Mouse (Mus musculus) heart, postnatal 0 days (tissue): Measurements from ENCODE around the gene Mal. TPM values are rescaled to one million over a fixed set of nuclear protein-coding genes. Genes with fewer than 3 reads are reported as not detected.

Experiments used
- ATAC-seq: fragments of 200-750 bp; cut with Nextera tagmentation; 2 replicates; pipeline ENCODE4 v1.8.0; 2017; ENCODE audit warnings: low read depth, moderate number of reproducible peaks, moderate library complexity; ENCODE audit not compliant: insufficient read depth
- DNase-seq: peaks from one replicate; pipeline ENCODE4 v3.0.0-alpha.2; 2016; ENCODE audit warnings: low spot score
- H3K27ac ChIP-seq: fragments of 300-500 bp; sonication (generic); 2 replicates; pipeline ENCODE4 v1.5.1; 2014; ENCODE audit warnings: low read depth, mild to moderate bottlenecking
- H3K27me3 ChIP-seq: fragments of 300-500 bp; sonication (generic); 2 replicates; pipeline ENCODE4 v1.6.1; 2014; ENCODE audit warnings: low read length, mixed read lengths; ENCODE audit not compliant: control insufficient read depth, insufficient read depth
- H3K36me3 ChIP-seq: fragments of 300-500 bp; sonication (generic); replicated peaks from 2 replicates; pipeline ENCODE4 v1.6.1; 2014; ENCODE audit warnings: low read length, mixed read lengths; ENCODE audit not compliant: control insufficient read depth, insufficient read depth
- H3K4me1 ChIP-seq: fragments of 300-500 bp; sonication (generic); 2 replicates; pipeline ENCODE4 v1.6.1; 2014; ENCODE audit warnings: antibody characterized with exemption; ENCODE audit not compliant: control insufficient read depth, insufficient read depth
- H3K4me2 ChIP-seq: fragments of 300-500 bp; sonication (generic); 2 replicates; pipeline ENCODE4 v1.6.1; 2014; ENCODE audit warnings: low read depth, mild to moderate bottlenecking, low read length, moderate library complexity
- H3K4me3 ChIP-seq: fragments of 300-500 bp; sonication (generic); 2 replicates; pipeline ENCODE4 v1.5.1; 2014; ENCODE audit warnings: low read depth, low read length
- H3K9ac ChIP-seq: fragments of 300-500 bp; sonication (generic); replicated peaks from 2 replicates; pipeline ENCODE4 v1.6.1; 2014; ENCODE audit warnings: low read depth, low read length, mixed read lengths
- H3K9me3 ChIP-seq: fragments of 300-500 bp; sonication (generic); replicated peaks from 2 replicates; pipeline ENCODE4 v1.6.1; 2016; ENCODE audit warnings: low read length; ENCODE audit not compliant: control insufficient read depth
- CTCF ChIP-seq: IDR thresholded peaks from 2 replicates; pipeline ENCODE4 v1.5.1; 2016; ENCODE audit warnings: antibody characterized with exemption, control low read depth, low read depth
- EP300 ChIP-seq: IDR thresholded peaks from 2 replicates; pipeline ENCODE4 v1.6.1; 2016; ENCODE audit warnings: antibody characterized with exemption, low read depth
- WGBS: fragments of 180-500 bp; shearing (Covaris S2); extraction: QIAGEN DNeasy Blood & Tissue Kit; methylation state at CpG from one replicate; pipeline ENCODE4 v1.1.7; 2014; 5-methylcytosine and 5-hydroxymethylcytosine counted together
- polyA plus RNA-seq: library from polyadenylated mRNA; unstranded; fragments of >200 nt; fragmentation: Nextera tagmentation; extraction: Ambion mirVana; gene quantifications from 2 replicates; pipeline ENCODE4 v1.2.1, GENCODE M21; 2015
- total RNA-seq: library from RNA; depleted of rRNA; stranded (reverse); fragments of >200 nt; gene quantifications from 2 replicates; pipeline ENCODE4 v1.2.3, GENCODE M21; 2014; ENCODE audit warnings: low replicate concordance

Mal gene
- total and polyA plus RNA-seq, 2 experiments from 2014 or later, result 1.7 to 11.3 TPM

DNA sequence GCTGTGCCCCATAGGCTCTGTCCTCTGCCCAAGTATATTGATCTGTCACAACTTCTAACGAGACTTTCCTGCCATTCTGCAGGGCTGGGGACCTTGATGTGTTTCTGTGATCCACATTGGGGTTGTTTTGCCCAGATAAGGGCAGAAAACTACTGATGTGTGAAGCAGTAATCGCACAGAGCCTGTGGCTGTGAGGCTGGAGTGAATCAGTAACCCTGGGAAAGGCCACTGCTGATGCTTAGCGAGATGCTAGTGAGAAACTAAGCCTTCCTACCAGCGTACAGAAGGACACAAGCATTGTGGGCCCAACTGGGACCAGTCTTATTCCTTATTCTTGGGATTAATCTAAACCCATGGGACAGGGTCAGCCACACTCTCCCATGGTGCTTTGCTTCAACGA lies 4.9 kb downstream of the Mal start:
- peaks cover 11% of the 10 kb centered on the region; the same call in 1 of the 2 replicates for H3K4me1 ChIP-seq
- no peak for ATAC-seq
- no peak overlapping the region for H3K4me3 ChIP-seq
- TF ChIP-seq EP300 (no peak), CTCF (no peak)
- H3K27ac ChIP-seq, result no peak overlapping the region
- no peak overlapping the region for H3K4me2 ChIP-seq
- no peak for DNase-seq
- no peaks in the 10 kb centered on the region for H3K9me3 ChIP-seq
- 61% methylated on average over 5 of the region's 5 CpGs for WGBS
- H3K27me3 ChIP-seq, result peaks cover 36% of the 10 kb centered on the region
- H3K36me3 ChIP-seq, result no peaks in the 10 kb centered on the region
- H3K9ac ChIP-seq, result no peak overlapping the region

DNA sequence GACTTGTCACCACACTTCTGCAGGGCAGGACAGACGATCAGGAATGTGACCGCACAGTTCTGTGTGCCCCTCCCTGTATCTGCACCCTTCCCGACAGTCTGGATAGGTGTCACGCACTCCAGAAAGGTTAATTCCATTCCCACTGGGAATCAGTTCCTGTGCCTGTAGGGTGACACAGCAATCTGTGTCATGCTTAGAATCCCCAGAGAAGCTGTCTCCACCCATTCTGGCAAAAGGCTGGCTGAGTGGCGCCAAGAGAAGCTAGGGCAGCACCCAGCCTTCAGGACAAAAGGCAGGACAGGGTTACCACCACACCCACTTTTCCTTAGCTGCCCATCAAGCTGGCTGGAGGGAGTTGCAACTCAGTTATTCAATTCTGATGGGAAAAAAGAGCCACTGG lies 6.6 kb downstream of the Mal start:
- no peaks in the 10 kb centered on the region for H3K36me3 ChIP-seq
- H3K27me3 ChIP-seq, result peaks cover 20% of the 10 kb centered on the region
- no peaks in the 10 kb centered on the region for H3K9me3 ChIP-seq
- ATAC-seq (no peak), DNase-seq (no peak)
- H3K4me2 ChIP-seq, result no peak overlapping the region
- TF ChIP-seq EP300, result no peak
- TF ChIP-seq CTCF, result no peak
- 42% methylated on average over 5 of the region's 5 CpGs for WGBS
- H3K4me1 ChIP-seq, result peaks cover 8% of the 10 kb centered on the region
- H3K27ac ChIP-seq, result no peak overlapping the region
- H3K4me3 ChIP-seq, result no peak overlapping the region
- no peak overlapping the region for H3K9ac ChIP-seq

DNA sequence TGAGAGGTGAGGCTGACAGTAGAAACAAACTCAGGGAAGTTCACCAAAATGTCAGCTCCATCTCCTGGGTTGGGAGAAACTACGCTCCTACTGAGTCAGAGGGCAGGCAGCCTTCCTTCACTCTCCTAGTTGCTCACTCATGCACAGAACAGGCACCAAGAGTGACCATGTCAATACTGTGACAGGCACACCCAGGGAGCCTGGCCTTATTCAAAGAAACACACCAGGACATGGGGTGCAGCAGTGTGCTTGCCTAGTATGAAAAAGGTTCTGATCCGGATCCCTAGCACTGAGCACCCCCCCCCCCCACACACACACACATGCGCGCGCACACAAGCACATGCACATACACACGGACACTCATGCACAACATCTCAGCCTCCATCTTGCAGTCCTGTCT lies 8.3 kb downstream of the Mal start:
- H3K9ac ChIP-seq, result no peak overlapping the region
- H3K27me3 ChIP-seq, result peaks cover 11% of the 10 kb centered on the region
- ATAC-seq (no peak), DNase-seq (no peak)
- no peak for TF ChIP-seq CTCF
- no peak for TF ChIP-seq EP300
- peaks cover 8% of the 10 kb centered on the region for H3K4me1 ChIP-seq
- H3K27ac ChIP-seq, result no peak overlapping the region
- no peak overlapping the region for H3K4me3 ChIP-seq
- no peaks in the 10 kb centered on the region for H3K9me3 ChIP-seq
- no peaks in the 10 kb centered on the region for H3K36me3 ChIP-seq
- H3K4me2 ChIP-seq, result no peak overlapping the region
- 86% methylated on average over 6 of the region's 6 CpGs for WGBS

DNA sequence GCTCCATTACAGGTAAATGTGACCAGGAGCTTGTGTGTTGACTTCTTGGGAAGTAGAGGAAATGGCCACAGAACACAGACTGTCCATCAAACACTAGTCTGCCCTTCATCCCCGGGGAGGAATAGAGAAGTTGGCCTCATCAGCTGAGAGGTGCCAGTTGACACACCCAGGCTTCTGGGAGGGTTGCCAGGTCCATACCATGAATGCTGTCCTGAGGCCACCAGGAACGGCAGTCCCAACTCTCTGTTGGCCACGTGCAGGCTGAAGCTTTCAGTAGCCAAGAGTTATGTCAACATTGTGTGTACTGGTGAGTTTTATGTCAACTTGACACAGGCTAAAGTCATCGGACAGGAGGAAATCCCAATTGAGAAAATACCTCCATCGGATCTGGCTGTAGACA lies 9.6 kb downstream of the Mal start:
- no peak overlapping the region for H3K27ac ChIP-seq
- H3K4me1 ChIP-seq, result peaks cover 8% of the 10 kb centered on the region
- H3K4me3 ChIP-seq, result no peak overlapping the region
- no peaks in the 10 kb centered on the region for H3K36me3 ChIP-seq
- no peak for TF ChIP-seq CTCF
- no peak overlapping the region for H3K4me2 ChIP-seq
- DNase-seq (peak; percentile 24), ATAC-seq (no peak)
- peaks cover 7% of the 10 kb centered on the region; the same call in 1 of the 2 replicates for H3K27me3 ChIP-seq
- WGBS, result 23% methylated on average over 5 of the region's 5 CpGs
- no peaks in the 10 kb centered on the region for H3K9me3 ChIP-seq
- H3K9ac ChIP-seq, result no peak overlapping the region

DNA sequence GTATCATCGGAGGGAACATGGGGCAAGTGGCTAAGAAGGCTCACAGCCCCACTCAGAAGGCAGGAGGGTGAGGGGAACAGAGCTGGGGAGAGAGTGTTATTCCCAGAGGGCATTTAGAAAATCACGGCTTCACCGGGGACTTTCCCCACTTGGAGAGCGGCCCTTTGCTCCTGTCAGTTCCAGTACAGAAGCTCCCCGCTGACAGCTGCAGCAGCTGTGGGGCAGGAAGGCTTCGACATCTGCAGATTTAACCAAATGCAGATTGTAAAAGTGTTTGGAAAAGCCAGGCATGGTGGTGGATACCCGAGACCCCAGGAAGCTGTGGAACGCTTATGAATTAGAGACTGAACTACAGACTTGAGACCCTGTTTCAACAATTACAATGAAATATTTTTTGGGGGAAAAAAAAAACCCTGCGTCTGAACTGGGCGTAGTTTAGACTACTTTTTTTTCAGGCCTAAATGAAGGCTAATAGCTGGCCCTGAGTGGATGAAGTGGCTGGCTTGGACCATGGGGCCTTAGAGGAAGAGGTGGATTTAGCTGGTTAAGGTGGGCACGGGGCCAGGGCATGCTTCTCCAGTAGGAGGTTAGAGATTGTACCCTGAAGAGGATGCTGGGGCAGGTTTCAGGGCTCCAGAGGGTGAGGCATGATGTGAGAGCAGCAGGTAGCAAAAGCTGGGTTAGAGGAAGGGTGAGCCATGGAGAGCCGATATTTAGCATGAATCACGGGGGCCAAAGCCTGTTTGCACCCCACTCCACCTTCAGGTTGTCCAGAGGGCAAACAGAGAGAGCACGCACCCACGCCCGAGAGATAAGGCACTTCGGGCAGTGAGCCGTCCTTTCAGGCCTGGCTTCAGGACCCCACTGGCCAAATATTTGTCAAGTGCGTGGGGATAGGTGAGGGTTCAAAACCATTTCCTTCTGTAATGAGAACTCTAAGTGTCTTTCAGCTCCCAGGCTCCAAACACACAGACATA lies 12.5 kb downstream of the Mal start:
- WGBS, result 53% methylated on average over 19 of the region's 19 CpGs
- Histone ChIP-seq H3K4me1 (peaks cover 8% of the 10 kb centered on the region), H3K4me3 (no peak overlapping the region), H3K36me3 (no peaks in the 10 kb centered on the region), H3K27ac (no peak overlapping the region), H3K9me3 (no peaks in the 10 kb centered on the region), H3K4me2 (no peak overlapping the region), H3K27me3 (peaks cover 7% of the 10 kb centered on the region; the same call in 1 of the 2 replicates), H3K9ac (no peak overlapping the region)
- DNase-seq (no peak), ATAC-seq (no peak)
- TF ChIP-seq CTCF (no peak), EP300 (no peak)

DNA sequence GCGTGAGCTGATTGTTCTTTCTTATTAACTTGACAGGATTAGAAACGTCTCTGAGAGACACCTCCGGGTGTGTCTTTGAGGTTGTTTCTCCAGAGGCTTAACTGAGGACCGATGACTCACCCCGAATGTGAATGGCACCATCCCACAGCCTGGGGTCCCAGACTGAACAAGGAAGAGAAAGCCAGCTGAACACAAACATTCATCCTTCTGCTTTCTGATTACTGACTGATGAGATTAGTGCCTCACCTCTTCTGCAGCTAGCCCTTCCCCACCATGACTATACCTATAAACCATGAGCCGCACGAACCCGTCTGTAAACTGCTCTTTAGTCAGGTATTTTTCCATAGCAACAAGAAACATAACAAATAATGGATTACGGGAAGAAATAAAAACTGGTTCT lies 17.5 kb downstream of the Mal start:
- WGBS, result 67% methylated on average over 9 of the region's 9 CpGs
- Histone ChIP-seq H3K9ac (no peak overlapping the region), H3K27me3 (no peaks in the 10 kb centered on the region), H3K4me2 (no peak overlapping the region), H3K36me3 (no peaks in the 10 kb centered on the region), H3K4me3 (no peak overlapping the region), H3K4me1 (no peaks in the 10 kb centered on the region), H3K27ac (no peak overlapping the region), H3K9me3 (no peaks in the 10 kb centered on the region)
- ATAC-seq (no peak), DNase-seq (no peak)
- TF ChIP-seq CTCF, result no peak
- no peak for TF ChIP-seq EP300
